Mouse (Mus musculus) spleen, postnatal 36 days (tissue): ENCODE measurements at regions not wholly inside any gene's neighbourhood (a gene's known extent, or its start where the extent isn't known, plus 50 kb on each side); places are given as distances from the start of the nearest gene placed in this dataset.

Source experiments
- DNase-seq, 2 experiments: peaks; one replicate each; pipeline ENCODE4 v3.0.0; 2022; ENCODE audit warnings: low spot score in 2 of 2, mixed read lengths in 1 of 2

DNA sequence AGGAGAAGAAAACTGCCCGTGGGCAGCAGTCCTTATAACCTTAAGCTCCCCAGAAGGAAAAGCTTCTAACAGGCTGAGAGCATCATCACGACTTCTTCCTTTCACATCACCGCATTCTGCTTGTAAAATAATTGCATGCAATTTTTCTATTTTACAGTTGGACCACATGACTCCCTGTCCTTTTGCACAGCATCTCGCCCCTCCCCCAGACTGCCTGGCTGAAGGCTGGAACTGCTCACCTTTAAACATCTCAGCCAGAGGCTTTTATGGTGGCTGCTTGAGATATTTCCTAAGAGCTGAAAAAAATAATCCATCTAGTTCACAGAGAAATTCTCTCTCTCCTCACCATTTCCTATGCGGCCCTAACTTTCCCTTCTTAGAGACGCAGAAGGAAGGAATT is 164.4 kb upstream of the Itga1 start:
- DNase-seq, result no peak

- no peak for DNase-seq
Observed at GRCm38 (mm10) chr13:115257345-115257744, 155.6 kb upstream of the Itga1 start.

- no peak for DNase-seq
Observed at GRCm38 (mm10) chr13:115252541-115252940, 150.8 kb upstream of the Itga1 start.

DNA sequence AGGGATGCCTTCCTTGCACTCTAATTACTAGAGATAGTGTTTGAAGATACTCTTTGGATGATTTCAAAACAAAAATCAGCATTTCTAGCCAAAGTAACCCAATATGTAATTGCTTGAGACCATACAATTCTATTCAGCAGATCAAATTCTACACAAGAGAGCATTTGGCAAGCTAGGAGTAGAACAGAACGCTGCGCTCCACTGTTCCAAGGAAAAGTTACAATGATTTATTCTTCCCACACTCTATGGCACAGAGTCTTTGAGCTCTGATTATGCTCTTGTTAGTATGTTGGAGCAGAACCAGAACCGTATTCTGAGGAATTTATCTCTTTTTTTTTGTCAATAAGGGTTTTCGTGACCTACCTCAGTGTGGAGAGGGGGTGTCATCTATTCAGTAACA is 130.2 kb upstream of the Itga1 start:
- DNase-seq, result no peak

DNA sequence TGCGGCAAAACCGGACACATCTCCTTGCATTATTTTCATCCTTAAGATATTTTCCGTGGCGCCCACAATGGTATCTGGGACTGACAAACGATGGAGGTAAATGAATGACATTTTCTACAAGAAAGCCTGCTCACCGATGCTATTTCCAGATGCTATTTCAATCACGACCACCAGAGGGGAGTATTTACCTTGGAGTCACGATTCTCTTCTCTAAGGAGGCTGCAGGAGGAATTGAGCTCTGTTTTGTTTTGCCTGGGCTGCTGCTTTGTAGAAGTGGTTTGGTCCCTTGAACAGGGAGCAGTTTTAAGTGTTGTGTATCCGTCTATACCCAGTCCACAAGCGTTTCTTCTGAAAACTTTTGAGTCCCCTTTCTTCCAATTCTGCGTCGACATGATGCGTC is 128.7 kb upstream of the Itga1 start:
- DNase-seq, result peak; percentile 10 to 22

DNA sequence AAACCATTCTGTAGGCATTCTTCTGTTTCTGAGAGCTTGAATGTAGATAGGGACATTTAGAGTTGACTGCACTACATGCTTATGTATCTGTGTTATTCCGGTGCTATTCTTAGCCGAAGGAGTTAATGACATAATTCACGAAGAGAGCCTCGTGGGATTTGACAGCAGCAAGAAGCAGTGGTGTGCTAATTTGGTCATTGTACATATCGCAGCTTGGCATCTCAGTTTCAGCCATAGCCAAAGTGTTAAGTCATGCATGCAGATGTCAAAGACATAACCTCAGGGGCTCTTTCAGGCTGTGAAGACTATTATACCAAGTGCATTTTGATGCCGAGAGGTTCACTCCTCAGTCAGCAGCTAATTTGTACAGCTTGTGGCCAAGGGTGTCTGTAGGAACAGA is 125.1 kb upstream of the Itga1 start:
- no peak for DNase-seq

- no peak for DNase-seq
Observed at GRCm38 (mm10) chr13:115219701-115220100, 117.9 kb upstream of the Itga1 start.

DNA sequence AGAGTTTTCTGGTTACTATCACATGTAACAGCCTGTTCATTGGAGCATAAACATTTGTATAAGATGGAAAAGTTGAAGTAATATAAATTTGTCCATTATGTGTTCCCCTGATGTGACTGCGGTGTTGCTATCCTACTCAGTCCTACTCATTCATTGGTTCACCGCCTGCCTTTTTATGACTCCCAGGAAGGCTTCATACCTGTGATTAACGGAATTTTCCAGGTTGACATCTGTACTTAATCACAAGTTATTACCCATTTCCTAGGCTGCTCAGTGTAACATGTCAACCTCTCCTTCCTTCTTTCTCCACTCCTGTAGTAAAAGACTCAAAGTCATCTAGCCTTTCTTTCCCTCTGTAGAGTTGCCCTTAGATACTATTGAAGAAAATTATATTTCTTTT is 109.5 kb upstream of the Itga1 start:
- no peak for DNase-seq

- DNase-seq, result no peak
Observed at GRCm38 (mm10) chr13:115210643-115211208, 109.0 kb upstream of the Itga1 start.

DNA sequence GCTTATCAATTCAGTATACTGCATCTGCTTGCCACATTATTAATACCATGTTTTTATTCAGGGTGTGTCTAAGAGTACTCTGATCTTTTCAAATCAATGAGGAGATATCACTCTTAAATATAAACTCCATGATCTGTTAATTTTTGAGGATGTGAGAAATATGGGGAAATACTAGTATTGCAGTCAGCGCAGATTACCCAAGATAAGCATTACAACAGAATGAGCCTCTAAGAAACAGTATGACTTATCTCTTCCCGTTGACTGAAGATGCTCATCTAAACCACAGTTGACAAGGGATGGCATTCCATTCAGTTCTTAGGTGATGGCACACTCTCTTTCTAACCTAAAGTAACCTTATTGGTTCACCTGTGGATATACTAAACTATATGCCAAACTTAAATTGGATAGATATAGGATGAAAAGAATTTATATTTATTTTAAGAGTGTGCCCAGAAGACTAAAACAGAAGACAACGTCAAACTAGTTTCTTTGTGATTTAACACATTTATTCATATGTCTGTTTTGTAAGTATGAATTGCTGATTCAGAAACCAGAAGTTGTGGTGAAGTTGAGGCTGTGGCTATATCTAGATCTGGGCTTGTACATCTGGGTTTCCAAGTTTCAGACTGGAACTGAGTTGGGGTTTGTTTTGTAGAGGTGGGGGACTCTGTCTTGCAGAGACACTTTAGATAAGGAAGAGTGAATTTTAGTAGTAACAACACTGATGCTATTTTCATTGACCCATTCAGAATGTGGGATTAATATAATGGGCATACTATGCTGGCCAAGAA is 107.8 kb upstream of the Itga1 start:
- DNase-seq, result no peak

DNA sequence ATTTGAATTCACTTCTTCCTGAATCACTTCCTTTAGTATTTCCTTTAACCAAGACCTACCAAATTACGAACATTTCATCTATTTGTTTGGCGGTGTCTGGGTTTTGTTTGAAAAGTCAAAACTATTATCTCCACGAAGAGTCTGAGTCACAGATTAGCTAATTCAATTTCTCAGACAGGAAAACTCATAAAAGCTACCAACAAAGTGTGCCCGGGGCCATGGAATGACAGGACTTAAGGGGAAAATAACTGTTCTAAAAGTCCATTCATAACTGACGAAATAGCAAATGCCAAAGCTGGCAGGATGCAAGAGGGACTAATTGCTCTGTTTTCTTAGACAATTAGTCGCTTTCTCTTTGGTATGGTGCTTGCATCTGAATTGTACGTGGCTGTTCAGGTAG is 105.0 kb upstream of the Itga1 start:
- no peak for DNase-seq

DNA sequence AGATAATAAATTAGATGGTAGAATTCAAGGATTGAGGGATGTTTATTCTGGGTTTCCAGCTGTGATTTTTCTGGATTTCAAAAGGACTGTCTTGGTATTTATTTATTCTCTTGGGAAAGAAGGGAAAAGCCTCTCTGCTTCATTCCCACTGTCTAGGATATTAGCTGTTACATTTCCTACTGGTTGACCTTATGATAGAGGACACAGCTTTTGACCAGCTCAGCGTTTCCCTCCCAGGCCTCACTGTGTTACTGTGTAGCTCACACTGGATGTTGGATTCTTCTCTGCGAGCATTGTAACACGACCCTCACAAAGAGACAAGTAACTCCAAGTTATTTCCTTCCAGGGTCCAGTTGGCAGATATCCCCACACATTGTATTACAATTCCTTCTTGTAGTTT is 97.4 kb upstream of the Itga1 start:
- DNase-seq, result no peak

- DNase-seq, result no peak
Observed at GRCm38 (mm10) chr13:115188066-115188465, 86.3 kb upstream of the Itga1 start.

DNA sequence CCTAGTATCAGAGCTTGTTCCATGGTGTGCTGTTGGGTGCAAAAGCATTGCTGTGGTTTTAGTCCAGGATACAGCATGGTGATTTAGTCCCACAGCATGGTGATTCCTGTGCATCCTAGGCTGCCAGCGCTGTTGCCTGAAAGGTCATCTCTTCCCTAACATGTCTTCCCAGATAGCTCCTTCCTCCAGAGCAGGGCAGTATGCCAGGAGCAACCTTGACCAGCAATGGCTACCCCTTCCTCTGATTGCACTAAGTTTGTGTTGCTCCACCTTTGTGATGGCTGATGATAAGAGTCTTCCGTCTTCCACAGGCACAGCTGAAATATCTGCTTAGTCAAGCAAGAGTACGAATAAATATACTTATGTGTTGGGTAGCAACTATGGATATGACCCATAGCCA is 85.6 kb upstream of the Itga1 start:
- DNase-seq, result no peak

GRCm38 (mm10) chr13:115182211-115182870 is 80.6 kb upstream of the Itga1 start:
- DNase-seq, result no peak

DNA sequence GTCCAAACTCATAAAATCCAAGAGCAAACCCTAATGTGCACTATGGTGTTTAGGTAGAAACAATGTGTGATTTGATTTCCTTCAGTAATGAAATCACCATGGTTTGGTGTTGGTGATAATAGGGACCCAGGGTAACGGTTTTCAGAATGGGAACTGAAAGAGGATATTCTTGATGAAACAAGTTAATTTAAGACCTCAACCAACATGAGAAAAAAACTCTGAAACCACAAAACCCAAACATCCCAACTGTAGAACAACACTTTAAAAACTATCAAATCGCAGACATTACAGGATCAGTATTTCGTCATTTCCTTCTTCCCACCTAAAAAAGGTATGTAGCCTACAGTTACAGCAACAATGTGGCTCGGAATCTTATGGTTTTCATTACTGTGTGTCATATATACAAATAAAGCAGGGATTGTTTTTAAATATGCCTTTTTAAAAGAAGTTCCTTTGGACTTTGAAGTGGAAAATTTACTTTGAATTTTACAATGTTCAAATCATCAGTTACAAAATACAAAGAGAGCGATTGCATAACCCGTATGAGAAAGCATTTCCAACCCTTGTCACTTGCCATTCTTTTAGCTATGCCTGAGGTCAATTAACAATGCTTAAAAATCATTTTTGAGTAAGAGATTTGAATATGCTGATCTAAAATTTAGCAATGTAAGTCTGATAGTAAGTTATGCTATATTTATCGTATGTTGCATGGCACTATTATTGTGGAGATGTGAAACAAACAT is 76.6 kb upstream of the Itga1 start:
- DNase-seq, result peak in 1 of 2 experiments; percentile 13

DNA sequence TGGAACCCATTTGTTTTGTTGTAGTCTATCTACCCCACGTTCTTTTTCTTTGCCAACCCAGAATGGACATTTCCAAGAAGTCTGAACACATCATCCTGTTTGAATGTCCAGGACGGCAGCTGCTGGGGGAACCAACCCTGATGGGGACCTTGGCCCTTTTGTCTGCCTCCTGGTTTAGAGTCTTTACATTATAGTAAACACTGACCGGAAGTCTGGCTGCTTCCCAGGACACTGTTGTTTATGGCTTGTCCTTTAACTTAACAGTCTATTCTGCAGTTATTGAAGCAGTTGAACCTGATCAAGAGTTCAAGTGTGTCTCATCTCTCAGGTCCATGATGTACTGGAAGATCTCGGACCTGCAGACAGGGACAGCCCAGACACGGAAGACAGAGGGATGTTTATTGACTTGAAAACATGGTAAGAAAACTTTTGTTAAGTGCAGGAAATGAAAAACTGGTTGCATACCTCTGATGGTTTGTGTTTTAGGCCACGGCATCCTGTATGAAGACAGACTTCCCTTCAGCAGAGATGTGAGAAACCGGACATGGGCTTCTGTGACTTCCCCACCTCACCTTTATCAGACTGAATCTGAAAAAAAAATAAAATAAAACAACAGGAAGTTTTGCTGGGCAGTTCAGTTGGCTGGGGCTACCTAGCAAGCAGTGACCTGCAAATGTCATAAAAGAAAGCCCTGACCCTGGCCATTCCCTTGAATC is 69.7 kb upstream of the Itga1 start:
- no peak for DNase-seq

DNA sequence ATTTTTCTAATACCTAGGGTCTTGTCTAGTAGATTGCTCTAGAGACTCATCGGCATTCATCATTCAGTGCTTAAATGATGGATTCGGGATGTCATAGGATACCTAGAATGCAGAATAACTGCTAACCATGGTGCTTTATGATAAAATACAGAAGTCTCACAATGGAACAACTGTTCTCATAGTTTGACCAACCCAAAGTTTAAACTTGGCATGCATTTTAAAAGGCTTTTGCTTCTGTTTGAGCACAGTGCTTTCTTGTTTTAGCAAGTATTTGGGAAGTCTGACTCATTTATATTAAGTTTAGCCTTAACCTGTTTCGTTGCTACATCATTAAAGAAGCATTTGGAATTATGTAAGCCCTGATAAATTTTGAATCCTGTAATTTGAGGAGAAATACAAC is 64.2 kb upstream of the Itga1 start:
- no peak for DNase-seq

DNA sequence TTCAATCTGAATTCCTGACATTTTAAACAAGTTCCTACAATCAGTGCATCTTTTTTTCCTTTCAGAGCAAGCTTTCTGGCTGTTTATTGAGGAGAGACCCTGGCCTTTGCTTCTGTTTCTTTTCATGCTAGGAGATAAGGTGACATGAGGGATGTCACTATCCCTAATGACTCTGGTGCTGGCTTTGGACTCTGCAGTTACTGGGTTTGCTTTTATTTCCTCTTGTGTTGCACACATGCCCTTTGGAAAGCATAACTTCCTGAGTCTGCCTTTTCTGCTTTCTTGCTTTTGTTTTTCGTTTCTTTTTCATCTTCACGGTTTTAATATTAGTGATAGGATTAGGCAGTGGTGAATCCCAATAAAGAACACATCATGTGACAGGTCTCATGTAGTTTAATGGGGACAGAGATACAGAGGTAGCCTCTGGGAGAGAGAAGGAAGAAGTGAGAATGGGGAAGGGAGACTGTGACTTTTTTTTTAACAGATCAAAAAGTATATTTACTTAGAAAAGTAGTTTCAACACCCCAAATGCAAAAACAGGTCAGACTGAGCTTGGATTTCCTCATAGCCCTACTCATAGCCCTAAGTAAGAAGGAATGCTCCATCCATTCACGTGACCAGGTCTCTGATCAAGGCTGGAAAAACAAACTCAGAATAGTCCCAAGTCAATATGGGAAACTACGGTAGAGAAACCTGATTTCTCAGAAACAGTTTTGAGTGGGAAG is 61.1 kb upstream of the Itga1 start:
- DNase-seq, result no peak

GRCm38 (mm10) chr13:115159386-115159785 is 57.6 kb upstream of the Itga1 start:
- no peak for DNase-seq
